Mouse (Mus musculus) Patski (cell line): ENCODE measurements around the gene Rabgap1l. TPM values are rescaled to one million over a fixed set of nuclear protein-coding genes. Genes with fewer than 3 reads are reported as not detected.

Source experiments
- ATAC-seq: fragments of 100-300 bp; one replicate; pipeline ENCODE4 v1.8.0; 2021
- CTCF ChIA-PET: fragments of 350-600 bp; sonication (Branson Sonifier 250); formaldehyde crosslinking; loops from one replicate; lab custom pipeline; 2022; ENCODE audit warnings: inconsistent platforms; lab: Charles Lee
- POLR2A ChIA-PET: fragments of 350-600 bp; sonication (Branson Sonifier 250); formaldehyde crosslinking; loops from one replicate; lab custom pipeline; 2022; ENCODE audit warnings: antibody characterized with exemption, inconsistent platforms; lab: Charles Lee
- DNase-seq: peaks from one replicate; pipeline ENCODE4 v3.0.0-alpha.2; 2011; ENCODE audit warnings: low read depth, low spot score
- H3K27me3 ChIP-seq: fragments of 371-371 bp; one replicate; pipeline ENCODE4 v1.5.1; 2021
- CTCF ChIP-seq: fragments of 100-300 bp; IDR thresholded peaks from one replicate; pipeline ENCODE4 v1.5.1; 2021
- in situ Hi-C: fragments of 300-500 bp; cut with MboI; formaldehyde crosslinking; loops from 3 replicates; pipeline ENCODE4 v1.11.1; 2018; ENCODE audit warnings: low pct_unique_long_range_greater_than_20kb, mixed read lengths
- polyA plus RNA-seq: library from polyadenylated mRNA; unstranded; gene quantifications from one replicate; pipeline ENCODE4 v1.2.3, GENCODE M21; 2021

The Rabgap1l gene
- polyA plus RNA-seq, 1 experiment from 2014 or later, result 37.6 TPM

GRCm38 (mm10) chr1:160519896-160520465 lies 273.0 kb downstream of the Rabgap1l start:
- DNase-seq (no peak), ATAC-seq (no peak)
- no peaks in the 10 kb centered on the region for H3K27me3 ChIP-seq
- CTCF ChIA-PET, result interaction anchor here (1.7 kb wide), 1 partner anchor 41 kb away, joined by 5 read pairs; no protein-coding TSS in a partner anchor
- no peak for TF ChIP-seq CTCF
- POLR2A ChIA-PET, result interaction anchor here (0.6 kb wide), 1 partner anchor 8 kb away, joined by 4 read pairs; no protein-coding TSS in a partner anchor
- in situ Hi-C loops, result no loop called here

- CTCF ChIA-PET, result interaction anchor here (1.7 kb wide), 1 partner anchor 43 kb away, joined by 5 read pairs; no protein-coding TSS in a partner anchor
- no peak for TF ChIP-seq CTCF
- POLR2A ChIA-PET, result no interaction called here
- in situ Hi-C loops, result no loop called here
- no peak for ATAC-seq
- DNase-seq, result no peak
- no peaks in the 10 kb centered on the region for H3K27me3 ChIP-seq
Observed at GRCm38 (mm10) chr1:160518552-160518951, 274.5 kb downstream of the Rabgap1l start.

- CTCF ChIA-PET, result no interaction called here
- H3K27me3 ChIP-seq, result no peaks in the 10 kb centered on the region
- in situ Hi-C loops, result no loop called here
- DNase-seq (no peak), ATAC-seq (no peak)
- POLR2A ChIA-PET, result interaction anchor here (0.5 kb wide), 1 partner anchor 124 kb away, joined by 3 read pairs; no protein-coding TSS in a partner anchor
- TF ChIP-seq CTCF, result no peak
Observed at GRCm38 (mm10) chr1:160507766-160508165, 285.2 kb downstream of the Rabgap1l start.

GRCm38 (mm10) chr1:160496906-160497577 lies 296.0 kb downstream of the Rabgap1l start:
- no peaks in the 10 kb centered on the region for H3K27me3 ChIP-seq
- DNase-seq (no peak), ATAC-seq (no peak)
- POLR2A ChIA-PET, result interaction anchor here (0.7 kb wide), 1 partner anchor 1127 kb away, joined by 3 read pairs; no protein-coding TSS in a partner anchor
- TF ChIP-seq CTCF, result no peak
- in situ Hi-C loops, result no loop called here
- CTCF ChIA-PET, result no interaction called here

- in situ Hi-C loops, result no loop called here
- DNase-seq, result no peak
- POLR2A ChIA-PET, result no interaction called here
- no peaks in the 10 kb centered on the region for H3K27me3 ChIP-seq
- TF ChIP-seq CTCF, result no peak
- CTCF ChIA-PET, result no interaction called here
- ATAC-seq, result no peak
Observed at GRCm38 (mm10) chr1:160485731-160486130, 307.3 kb downstream of the Rabgap1l start.

GRCm38 (mm10) chr1:160485028-160485427 lies 308.0 kb downstream of the Rabgap1l start:
- CTCF ChIA-PET, result interaction anchor here (2.9 kb wide), 1 partner anchor 11 kb away, joined by 9 read pairs; no protein-coding TSS in a partner anchor

GRCm38 (mm10) chr1:160481643-160482042 lies 311.4 kb downstream of the Rabgap1l start:
- ChIA-PET POLR2A (no interaction called here), CTCF (interaction anchor here (1.4 kb wide), 1 partner anchor 9 kb away, joined by 3 read pairs; no protein-coding TSS in a partner anchor)

More at GRCm38 (mm10) chr1:160485028-160485427, 308.0 kb downstream of the Rabgap1l start:
- ATAC-seq, result no peak
- in situ Hi-C loops, result no loop called here
- H3K27me3 ChIP-seq, result no peaks in the 10 kb centered on the region
- POLR2A ChIA-PET, result no interaction called here
- no peak for DNase-seq
- no peak for TF ChIP-seq CTCF

GRCm38 (mm10) chr1:160467443-160467842 lies 325.6 kb downstream of the Rabgap1l start:
- ATAC-seq, result no peak
- DNase-seq, result no peak
- TF ChIP-seq CTCF, result no peak
- in situ Hi-C loops, result no loop called here
- CTCF ChIA-PET, result no interaction called here
- no peaks in the 10 kb centered on the region for H3K27me3 ChIP-seq
- POLR2A ChIA-PET, result no interaction called here

More at GRCm38 (mm10) chr1:160481643-160482042, 311.4 kb downstream of the Rabgap1l start:
- H3K27me3 ChIP-seq, result no peaks in the 10 kb centered on the region
- no peak for TF ChIP-seq CTCF
- no peak for ATAC-seq
- in situ Hi-C loops, result no loop called here
- DNase-seq, result no peak

- DNase-seq, result no peak
- ATAC-seq, result no peak
- H3K27me3 ChIP-seq, result no peaks in the 10 kb centered on the region
- POLR2A ChIA-PET, result no interaction called here
- in situ Hi-C loops, result no loop called here
- TF ChIP-seq CTCF, result no peak
- CTCF ChIA-PET, result no interaction called here
Observed at GRCm38 (mm10) chr1:160465186-160465585, 327.8 kb downstream of the Rabgap1l start.

- TF ChIP-seq CTCF, result no peak
- no peaks in the 10 kb centered on the region for H3K27me3 ChIP-seq
- DNase-seq (no peak), ATAC-seq (no peak)
- in situ Hi-C loops, result no loop called here
- POLR2A ChIA-PET, result no interaction called here
- CTCF ChIA-PET, result no interaction called here
Observed at GRCm38 (mm10) chr1:160464148-160464547, 328.9 kb downstream of the Rabgap1l start.

- ATAC-seq, result no peak
- in situ Hi-C loops, result no loop called here
- ChIA-PET CTCF (no interaction called here), POLR2A (no interaction called here)
- no peak for DNase-seq
- TF ChIP-seq CTCF, result no peak
- H3K27me3 ChIP-seq, result no peaks in the 10 kb centered on the region
Observed at GRCm38 (mm10) chr1:160460346-160460745, 332.7 kb downstream of the Rabgap1l start.
